Mouse (Mus musculus): ENCODE measurements around the gene F11.

GRCm38 (mm10) chr8:45281630-45282029 is 19.8 kb upstream of the F11 start:
- TF ChIP-seq CTCF (IDR thresholded peaks at IDR 0.05; ENCODE audit: low read depth) (0 out of 2 replicates have a peak, but pooled peaks have one; percentile 11), EP300 (IDR thresholded peaks at IDR 0.05; ENCODE audit: low read depth) (0 out of 2 replicates have a peak, but pooled peaks have one; percentile 16)
